Mouse (Mus musculus): ENCODE measurements around the gene Mapkap1. TPM values are rescaled to one million over a fixed set of nuclear protein-coding genes. Genes with fewer than 3 reads are reported as not detected.

Mapkap1 gene
- total and polyA plus RNA-seq, 2 experiments from 2014 or later, result 60.3 to 87.6 TPM

DNA sequence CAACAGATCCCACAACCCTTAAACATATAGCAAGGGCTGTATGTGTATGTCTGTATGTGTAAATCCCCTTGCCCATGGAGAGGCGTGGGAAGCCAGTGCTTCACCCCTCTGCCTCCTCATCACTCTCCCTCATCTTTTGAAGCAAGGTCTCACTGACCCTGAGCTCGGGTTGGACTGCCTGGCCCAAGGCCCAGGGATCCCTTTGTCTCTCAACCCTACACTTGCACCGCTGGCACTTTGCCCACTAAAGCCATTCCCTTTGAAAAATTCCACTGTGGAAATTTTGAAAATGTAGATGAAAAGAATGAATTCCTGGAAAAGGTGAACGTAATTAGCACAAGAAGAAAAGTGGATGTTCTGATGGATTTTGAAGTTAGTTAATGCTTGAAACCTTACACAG lies 159.6 kb downstream of the Mapkap1 start:
- ATAC-seq (ENCODE audit: insufficient read depth, low read depth) (no peak), DNase-seq (ENCODE audit: low spot score) (no peak)
- H3K27me3 ChIP-seq (ENCODE audit: control insufficient read depth, insufficient read depth, low read length), result no peaks in the 10 kb centered on the region
- H3K4me3 ChIP-seq (ENCODE audit: low read depth, low read length), result no peak overlapping the region
- no peak overlapping the region for H3K4me2 ChIP-seq (ENCODE audit: low read depth, low read length)
- H3K27ac ChIP-seq (ENCODE audit: low read depth), result no peak overlapping the region
- H3K9ac ChIP-seq (replicated peaks; ENCODE audit: low read depth, low read length), result no peak overlapping the region
- WGBS, result 43% methylated on average over 4 of the region's 4 CpGs
- H3K4me1 ChIP-seq (ENCODE audit: control insufficient read depth, insufficient read depth), result 0 out of 2 replicates have a peak, but pooled peaks cover 3% of the 10 kb centered on the region
- H3K9me3 ChIP-seq (replicated peaks; ENCODE audit: control insufficient read depth, low read length), result no peaks in the 10 kb centered on the region
- TF ChIP-seq EP300 (IDR thresholded peaks at IDR 0.05; ENCODE audit: low read depth) (no peak), CTCF (IDR thresholded peaks at IDR 0.05; ENCODE audit: low read depth) (no peak)
- H3K36me3 ChIP-seq (replicated peaks; ENCODE audit: control insufficient read depth, insufficient read depth, low read length), result 0 out of 2 replicates have a peak, but pooled peaks cover 7% of the 10 kb centered on the region

DNA sequence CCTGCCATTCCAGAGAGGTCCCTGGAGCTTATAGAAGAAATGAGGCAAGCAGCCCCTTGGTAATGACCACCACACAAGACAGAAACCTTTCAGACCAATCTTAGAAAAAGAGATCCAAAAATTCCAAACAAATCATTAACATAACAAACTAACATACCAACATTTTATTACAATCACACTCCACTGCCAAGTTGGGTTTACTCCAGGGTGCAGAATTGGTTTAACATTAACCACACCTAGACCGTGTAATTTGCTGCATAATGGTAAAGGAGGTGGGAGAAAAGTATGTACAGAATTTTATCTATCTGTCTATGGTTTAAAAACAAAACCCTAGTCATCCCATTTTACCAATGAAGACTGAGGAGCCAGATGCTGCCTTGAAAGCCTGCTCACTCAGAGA lies 160.0 kb downstream of the Mapkap1 start:
- H3K36me3 ChIP-seq (replicated peaks; ENCODE audit: control insufficient read depth, insufficient read depth, low read length), result 0 out of 2 replicates have a peak, but pooled peaks cover 7% of the 10 kb centered on the region
- 73% methylated on average over 1 of the region's 1 CpGs for WGBS
- no peak for ATAC-seq (ENCODE audit: insufficient read depth, low read depth)

DNA sequence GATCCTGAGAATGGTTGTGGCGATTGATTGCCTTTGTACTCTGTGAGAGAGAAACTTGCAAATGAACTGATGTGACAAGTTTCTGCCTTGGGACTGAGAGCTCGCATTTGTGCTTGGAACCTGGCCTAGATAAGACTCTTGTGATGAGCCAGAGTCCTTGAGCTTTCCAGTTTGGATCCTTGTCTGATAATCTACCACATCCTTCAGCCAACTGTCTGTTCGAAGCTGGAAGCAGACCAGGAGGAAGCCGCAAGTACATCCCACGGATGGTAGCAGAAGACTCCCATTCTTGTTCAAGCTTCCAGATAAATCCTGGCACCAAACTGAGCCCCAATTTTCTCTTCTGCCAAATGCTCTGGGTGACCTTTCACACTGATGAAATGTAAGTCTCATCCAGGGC lies 162.6 kb downstream of the Mapkap1 start:
- Histone ChIP-seq H3K4me1 (ENCODE audit: control insufficient read depth, insufficient read depth) (0 out of 2 replicates have a peak, but pooled peaks cover 3% of the 10 kb centered on the region), H3K4me2 (ENCODE audit: low read depth, low read length) (no peak overlapping the region), H3K36me3 (replicated peaks; ENCODE audit: control insufficient read depth, insufficient read depth, low read length) (0 out of 2 replicates have a peak, but pooled peaks cover 7% of the 10 kb centered on the region), H3K9me3 (replicated peaks; ENCODE audit: control insufficient read depth, low read length) (no peaks in the 10 kb centered on the region), H3K27me3 (ENCODE audit: control insufficient read depth, insufficient read depth, low read length) (no peaks in the 10 kb centered on the region), H3K9ac (replicated peaks; ENCODE audit: low read depth, low read length) (no peak overlapping the region), H3K27ac (ENCODE audit: low read depth) (no peak overlapping the region), H3K4me3 (ENCODE audit: low read depth, low read length) (no peak overlapping the region)
- DNase-seq (ENCODE audit: low spot score), result no peak
- no peak for ATAC-seq (ENCODE audit: insufficient read depth, low read depth)
- 61% methylated on average over 5 of the region's 5 CpGs for WGBS
- TF ChIP-seq CTCF (IDR thresholded peaks at IDR 0.05; ENCODE audit: low read depth), result no peak

More for the DNA sequence above, 160.0 kb downstream of the Mapkap1 start:
- H3K9ac ChIP-seq (replicated peaks; ENCODE audit: low read depth, low read length), result no peak overlapping the region
- H3K4me1 ChIP-seq (ENCODE audit: control insufficient read depth, insufficient read depth), result 0 out of 2 replicates have a peak, but pooled peaks cover 3% of the 10 kb centered on the region
- TF ChIP-seq CTCF (IDR thresholded peaks at IDR 0.05; ENCODE audit: low read depth) (no peak), EP300 (IDR thresholded peaks at IDR 0.05; ENCODE audit: low read depth) (no peak)
- no peak overlapping the region for H3K4me3 ChIP-seq (ENCODE audit: low read depth, low read length)
- H3K27me3 ChIP-seq (ENCODE audit: control insufficient read depth, insufficient read depth, low read length), result no peaks in the 10 kb centered on the region
- H3K9me3 ChIP-seq (replicated peaks; ENCODE audit: control insufficient read depth, low read length), result no peaks in the 10 kb centered on the region
- no peak overlapping the region for H3K27ac ChIP-seq (ENCODE audit: low read depth)
- no peak for DNase-seq (ENCODE audit: low spot score)
- no peak overlapping the region for H3K4me2 ChIP-seq (ENCODE audit: low read depth, low read length)

DNA sequence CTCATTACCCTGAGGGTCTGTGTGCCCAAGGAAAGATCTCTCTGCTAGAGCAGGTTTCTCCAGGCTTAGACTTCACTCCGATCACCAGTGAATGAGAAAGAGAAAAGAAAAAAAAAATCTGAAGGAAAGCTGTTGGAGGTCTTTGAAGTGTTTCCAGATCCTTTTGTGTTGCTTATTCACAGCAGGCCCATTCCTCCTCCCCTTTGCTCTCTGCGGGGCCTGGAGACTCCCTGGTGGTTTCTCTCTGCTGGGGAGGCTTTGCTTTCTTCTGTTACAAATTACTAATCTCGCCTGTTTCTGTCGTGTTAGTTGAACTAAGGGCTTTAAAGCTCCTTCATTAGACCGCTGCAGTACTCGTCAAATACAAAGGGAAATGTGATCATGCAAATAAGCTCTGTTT lies 163.8 kb downstream of the Mapkap1 start:
- no peak overlapping the region for H3K4me2 ChIP-seq (ENCODE audit: low read depth, low read length)
- 71% methylated on average over 6 of the region's 6 CpGs for WGBS
- H3K36me3 ChIP-seq (replicated peaks; ENCODE audit: control insufficient read depth, insufficient read depth, low read length), result no peaks in the 10 kb centered on the region
- H3K4me3 ChIP-seq (ENCODE audit: low read depth, low read length), result no peak overlapping the region
- ATAC-seq (ENCODE audit: insufficient read depth, low read depth) (no peak), DNase-seq (ENCODE audit: low spot score) (no peak)
- H3K27ac ChIP-seq (ENCODE audit: low read depth), result no peak overlapping the region
- no peak overlapping the region for H3K9ac ChIP-seq (replicated peaks; ENCODE audit: low read depth, low read length)
- 0 out of 2 replicates have a peak, but pooled peaks cover 3% of the 10 kb centered on the region for H3K4me1 ChIP-seq (ENCODE audit: control insufficient read depth, insufficient read depth)
- TF ChIP-seq CTCF (IDR thresholded peaks at IDR 0.05; ENCODE audit: low read depth), result no peak
- TF ChIP-seq EP300 (IDR thresholded peaks at IDR 0.05; ENCODE audit: low read depth), result no peak
- H3K27me3 ChIP-seq (ENCODE audit: control insufficient read depth, insufficient read depth, low read length), result no peaks in the 10 kb centered on the region
- H3K9me3 ChIP-seq (replicated peaks; ENCODE audit: control insufficient read depth, low read length), result no peaks in the 10 kb centered on the region

DNA sequence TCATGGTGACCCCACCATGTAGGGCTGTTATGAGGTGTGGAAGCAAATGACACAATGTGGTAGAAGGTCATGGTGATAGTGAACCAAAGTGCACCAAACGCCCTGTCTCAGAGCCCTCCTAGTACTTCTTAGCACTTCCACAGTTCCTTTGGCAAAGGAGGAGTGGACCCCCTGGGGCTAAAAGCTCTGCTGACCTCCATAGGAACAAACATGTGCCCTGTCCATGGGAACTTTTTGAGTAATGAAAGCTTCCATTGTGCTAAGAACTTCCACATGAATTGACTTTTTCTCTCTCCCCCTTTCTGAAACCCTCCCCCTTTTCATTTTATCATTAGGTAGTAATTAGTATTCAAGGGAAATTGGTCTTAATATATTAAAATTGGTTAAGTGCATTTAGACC lies 164.5 kb downstream of the Mapkap1 start:
- WGBS, result 76% methylated on average over 1 of the region's 1 CpGs
- no peaks in the 10 kb centered on the region for H3K9me3 ChIP-seq (replicated peaks; ENCODE audit: control insufficient read depth, low read length)

DNA sequence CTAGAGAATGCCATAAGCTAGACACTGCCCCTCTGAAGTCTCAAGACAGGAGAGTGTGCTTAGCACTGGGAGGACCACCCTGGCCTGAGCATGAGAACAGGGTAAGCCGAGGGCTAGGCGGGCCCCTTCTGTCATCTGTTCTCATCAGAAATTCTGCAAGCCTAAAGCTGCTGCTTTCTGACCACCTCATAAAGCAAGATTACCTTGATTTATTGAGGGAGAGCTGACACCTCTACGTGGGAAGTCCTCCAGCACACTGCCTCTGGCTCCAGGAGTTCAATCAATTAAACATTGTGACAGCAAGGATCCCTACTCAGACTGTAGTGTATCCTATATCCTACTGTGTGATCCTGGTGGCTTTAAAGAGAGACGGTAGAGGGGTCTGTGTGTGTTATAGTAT lies 166.5 kb downstream of the Mapkap1 start:
- 78% methylated on average over 4 of the region's 4 CpGs for WGBS
- no peaks in the 10 kb centered on the region for H3K36me3 ChIP-seq (replicated peaks; ENCODE audit: control insufficient read depth, insufficient read depth, low read length)
- ATAC-seq (ENCODE audit: insufficient read depth, low read depth), result no peak
- no peak overlapping the region for H3K4me2 ChIP-seq (ENCODE audit: low read depth, low read length)
- H3K4me3 ChIP-seq (ENCODE audit: low read depth, low read length), result no peak overlapping the region
- H3K27me3 ChIP-seq (ENCODE audit: control insufficient read depth, insufficient read depth, low read length), result no peaks in the 10 kb centered on the region
- no peak for DNase-seq (ENCODE audit: low spot score)
- 0 out of 2 replicates have a peak, but pooled peaks cover 3% of the 10 kb centered on the region for H3K4me1 ChIP-seq (ENCODE audit: control insufficient read depth, insufficient read depth)
- TF ChIP-seq EP300 (IDR thresholded peaks at IDR 0.05; ENCODE audit: low read depth) (no peak), CTCF (IDR thresholded peaks at IDR 0.05; ENCODE audit: low read depth) (no peak)
- no peak overlapping the region for H3K9ac ChIP-seq (replicated peaks; ENCODE audit: low read depth, low read length)
- H3K27ac ChIP-seq (ENCODE audit: low read depth), result no peak overlapping the region
- no peaks in the 10 kb centered on the region for H3K9me3 ChIP-seq (replicated peaks; ENCODE audit: control insufficient read depth, low read length)

More for the DNA sequence above, 164.5 kb downstream of the Mapkap1 start:
- Histone ChIP-seq H3K36me3 (replicated peaks; ENCODE audit: control insufficient read depth, insufficient read depth, low read length) (no peaks in the 10 kb centered on the region), H3K4me1 (ENCODE audit: control insufficient read depth, insufficient read depth) (0 out of 2 replicates have a peak, but pooled peaks cover 3% of the 10 kb centered on the region), H3K4me3 (ENCODE audit: low read depth, low read length) (no peak overlapping the region), H3K9ac (replicated peaks; ENCODE audit: low read depth, low read length) (no peak overlapping the region), H3K4me2 (ENCODE audit: low read depth, low read length) (no peak overlapping the region), H3K27ac (ENCODE audit: low read depth) (no peak overlapping the region), H3K27me3 (ENCODE audit: control insufficient read depth, insufficient read depth, low read length) (no peaks in the 10 kb centered on the region)
- no peak for TF ChIP-seq CTCF (IDR thresholded peaks at IDR 0.05; ENCODE audit: low read depth)
- TF ChIP-seq EP300 (IDR thresholded peaks at IDR 0.05; ENCODE audit: low read depth), result no peak
- DNase-seq (ENCODE audit: low spot score), result no peak
- ATAC-seq (ENCODE audit: insufficient read depth, low read depth), result no peak
